Mouse (Mus musculus) cortical plate, adult 2 months (tissue): ENCODE measurements at regions not wholly inside any gene's neighbourhood (a gene's known extent, or its start where the extent isn't known, plus 50 kb on each side); places are given as distances from the start of the nearest gene placed in this dataset.
A peak's percentile ranks its signal among the peaks of the same experiment; 100 is the strongest.

Experiments used
- H3K27ac ChIP-seq: fragments of 200-500 bp; 2 replicates; pipeline ENCODE4 v1.5.1; 2012; ENCODE audit warnings: low read length, control low read depth, inconsistent platforms; ENCODE audit not compliant: insufficient read depth
- H3K4me1 ChIP-seq: fragments of 200-500 bp; 2 replicates; pipeline ENCODE4 v1.6.1; 2011; ENCODE audit warnings: low read length; ENCODE audit not compliant: control insufficient read depth, insufficient read depth
- H3K4me3 ChIP-seq: fragments of 200-500 bp; 2 replicates; pipeline ENCODE4 v1.5.1; 2011; ENCODE audit warnings: mild to moderate bottlenecking, low read length, control low read depth; ENCODE audit not compliant: insufficient read depth
- CTCF ChIP-seq: fragments of 200-500 bp; IDR thresholded peaks from 2 replicates; pipeline ENCODE4 v1.5.1; 2011; ENCODE audit warnings: mild to moderate bottlenecking, control low read depth, low read length; ENCODE audit not compliant: insufficient read depth; ENCODE audit errors: extremely low read depth
- POLR2A ChIP-seq: fragments of 200-500 bp; IDR thresholded peaks from 2 replicates; pipeline ENCODE4 v1.6.1; 2011; ENCODE audit warnings: mild to moderate bottlenecking, low read length, control low read depth; ENCODE audit not compliant: insufficient read depth; ENCODE audit errors: extremely low read depth

- H3K27ac ChIP-seq: no peak overlapping the region
- H3K4me3 ChIP-seq: no peak overlapping the region
- TF ChIP-seq CTCF: no peak
- no peak for TF ChIP-seq POLR2A
- no peaks in the 10 kb centered on the region for H3K4me1 ChIP-seq
Measured at GRCm38 (mm10) chr9:113499246-113499645, 208.8 kb downstream of the Pdcd6ip start.

GRCm38 (mm10) chr9:113496176-113496732 is 211.8 kb downstream of the Pdcd6ip start:
- no peak for TF ChIP-seq CTCF
- TF ChIP-seq POLR2A: no peak
- no peak overlapping the region for H3K27ac ChIP-seq
- H3K4me3 ChIP-seq: no peak overlapping the region
- H3K4me1 ChIP-seq: no peaks in the 10 kb centered on the region

GRCm38 (mm10) chr9:113488651-113489050 is 219.4 kb downstream of the Pdcd6ip start:
- TF ChIP-seq CTCF: no peak
- no peak for TF ChIP-seq POLR2A
- H3K4me3 ChIP-seq: no peak overlapping the region
- peaks cover 6% of the 10 kb centered on the region for H3K4me1 ChIP-seq
- peak overlapping the region; percentile 94 for H3K27ac ChIP-seq

GRCm38 (mm10) chr9:113486494-113487081 is 221.5 kb downstream of the Pdcd6ip start:
- Histone ChIP-seq H3K27ac (peak overlapping the region; percentile 63), H3K4me3 (no peak overlapping the region), H3K4me1 (peaks cover 6% of the 10 kb centered on the region)
- no peak for TF ChIP-seq CTCF
- TF ChIP-seq POLR2A: no peak

GRCm38 (mm10) chr9:113479897-113480296 is 228.2 kb downstream of the Pdcd6ip start:
- Histone ChIP-seq H3K27ac (no peak overlapping the region), H3K4me3 (no peak overlapping the region), H3K4me1 (no peaks in the 10 kb centered on the region)
- TF ChIP-seq POLR2A: no peak
- TF ChIP-seq CTCF: no peak

- H3K4me3 ChIP-seq: no peak overlapping the region
- no peaks in the 10 kb centered on the region for H3K4me1 ChIP-seq
- no peak overlapping the region for H3K27ac ChIP-seq
- TF ChIP-seq POLR2A: no peak
- no peak for TF ChIP-seq CTCF
Measured at GRCm38 (mm10) chr9:113478761-113479265, 229.2 kb downstream of the Pdcd6ip start.

- Histone ChIP-seq H3K27ac (no peak overlapping the region), H3K4me3 (no peak overlapping the region)
Measured at GRCm38 (mm10) chr9:113471781-113472180, 236.3 kb downstream of the Pdcd6ip start.

GRCm38 (mm10) chr9:113462888-113463287 is 245.2 kb downstream of the Pdcd6ip start:
- Histone ChIP-seq H3K4me1 (no peaks in the 10 kb centered on the region; the same call in none of the 2 replicates), H3K4me3 (no peak overlapping the region), H3K27ac (no peak overlapping the region)
- no peak for TF ChIP-seq CTCF
- TF ChIP-seq POLR2A: no peak

More at GRCm38 (mm10) chr9:113471781-113472180, 236.3 kb downstream of the Pdcd6ip start:
- TF ChIP-seq CTCF: no peak
- peaks cover 2% of the 10 kb centered on the region for H3K4me1 ChIP-seq

GRCm38 (mm10) chr9:113462267-113462887 is 245.7 kb downstream of the Pdcd6ip start:
- Histone ChIP-seq H3K4me1 (no peaks in the 10 kb centered on the region; the same call in none of the 2 replicates), H3K27ac (no peak overlapping the region), H3K4me3 (no peak overlapping the region)
- TF ChIP-seq POLR2A: no peak
- no peak for TF ChIP-seq CTCF

- TF ChIP-seq CTCF: no peak
- no peak for TF ChIP-seq POLR2A
- Histone ChIP-seq H3K27ac (no peak overlapping the region), H3K4me1 (no peaks in the 10 kb centered on the region; the same call in 1 of the 2 replicates), H3K4me3 (no peak overlapping the region)
Measured at GRCm38 (mm10) chr9:113459885-113460284, 248.2 kb downstream of the Pdcd6ip start.
